11 mouse cellular contexts compared by ENCODE assay signal in the genomic region with DNA sequence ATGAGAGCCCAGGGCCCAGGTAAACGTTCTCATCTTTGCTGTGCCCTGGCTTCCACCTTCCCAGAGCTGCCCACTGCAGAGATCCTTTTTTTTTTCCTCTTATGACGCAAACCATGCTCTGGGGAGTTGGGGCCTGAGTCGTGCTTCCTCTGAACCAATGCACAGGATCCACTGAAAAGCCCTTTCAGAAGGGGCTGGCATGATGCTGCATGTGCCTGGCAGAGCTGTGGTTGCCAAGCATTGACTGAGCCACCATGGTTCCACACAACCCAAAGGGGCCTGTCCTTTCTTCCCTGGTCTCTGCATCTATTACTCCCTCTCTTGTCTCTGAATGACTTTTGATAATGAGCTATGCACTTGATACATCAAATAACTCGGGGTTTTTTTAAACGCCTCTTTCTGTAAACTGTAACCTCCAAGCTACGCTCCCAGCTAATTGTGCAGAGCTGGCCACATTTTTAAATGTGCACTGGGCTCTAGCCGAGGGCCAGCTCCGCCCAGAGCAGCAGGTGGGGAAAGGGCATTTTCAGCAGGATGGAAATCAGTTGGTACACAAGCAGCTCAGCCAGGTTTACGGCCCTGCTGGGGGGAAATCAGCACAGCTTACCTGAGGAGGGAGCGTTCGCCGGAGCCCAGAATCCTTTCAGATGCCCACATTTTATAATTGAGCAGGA.
A peak's percentile ranks its signal among the peaks of the same experiment; 100 is the strongest.
DNase-seq lines count a peak whose midpoint lies in the region; ATAC-seq and TF ChIP-seq lines count a peak whose summit lies in the region.
"Had no signal": no experiment of that assay in that cellular context is flagged by ENCODE, and none has a peak within 500 bp of the region (broad histone marks: within the 10 kb centered on the region; RNA-seq: fewer than 3 reads in every experiment).

No protein-coding gene starts in this region.

- no peak overlapping the region for H3K4me2 ChIP-seq in forebrain, embryonic 16.5 days (ENCODE audit: low read length)
- no peak overlapping the region for H3K4me2 ChIP-seq in midbrain, embryonic 15.5 days

- no peak overlapping the region for H3K4me3 ChIP-seq in layer of hippocampus, adult 2 months
- no peak overlapping the region for H3K4me3 ChIP-seq in forebrain, embryonic 16.5 days (replicated peaks; ENCODE audit: low read length)
- H3K4me3 ChIP-seq in midbrain, embryonic 15.5 days, result no peak overlapping the region

- WGBS in forebrain, embryonic 16.5 days, result 20% methylated on average over 12 of the region's 12 CpGs
- WGBS in midbrain, embryonic 15.5 days, result 34% methylated on average over 12 of the region's 12 CpGs

- H3K9ac ChIP-seq in forebrain, embryonic 16.5 days (replicated peaks; ENCODE audit: low read depth, low read length), result no peak overlapping the region
- no peak overlapping the region for H3K9ac ChIP-seq in midbrain, embryonic 15.5 days

- peak in 1 of 2 experiments; percentile 47 for DNase-seq in layer of hippocampus, adult 2 months (ENCODE audit: low spot score in 2 of 2)
- DNase-seq in layer of hippocampus, adult 11-12 months (ENCODE audit: low spot score), result no peak
- DNase-seq in cerebellum, adult 9-10 months, result peak; percentile 83
- no peak for DNase-seq in embryo, embryonic 11 days
- DNase-seq in kidney, postnatal 36 days, result no peak
- DNase-seq in heart, postnatal 36 days, result no peak
- DNase-seq: gastrocnemius, postnatal 36 days; spleen, adult 18-20 months; thymus, postnatal 25 days had no signal

- H3K4me1 ChIP-seq in forebrain, embryonic 16.5 days (replicated peaks; ENCODE audit: control insufficient read depth, insufficient read depth, low read length), result peaks cover 82% of the 10 kb centered on the region
- H3K4me1 ChIP-seq in midbrain, embryonic 15.5 days, result peaks cover 76% of the 10 kb centered on the region

- no peaks in the 10 kb centered on the region for H3K9me3 ChIP-seq in forebrain, embryonic 16.5 days (ENCODE audit: control insufficient read depth, low read length)
- no peaks in the 10 kb centered on the region for H3K9me3 ChIP-seq in midbrain, embryonic 15.5 days

- no peaks in the 10 kb centered on the region for H3K36me3 ChIP-seq in forebrain, embryonic 16.5 days (ENCODE audit: control insufficient read depth, insufficient read depth)
- no peaks in the 10 kb centered on the region for H3K36me3 ChIP-seq in midbrain, embryonic 15.5 days (replicated peaks)

- H3K27me3 ChIP-seq in forebrain, embryonic 16.5 days (replicated peaks; ENCODE audit: control insufficient read depth, insufficient read depth, low read length), result no peaks in the 10 kb centered on the region
- H3K27me3 ChIP-seq in midbrain, embryonic 15.5 days (replicated peaks), result no peaks in the 10 kb centered on the region

- peak; percentile 47 for ATAC-seq in forebrain, embryonic 16.5 days
- ATAC-seq in midbrain, embryonic 15.5 days (replicated peaks), result no peak

- TF ChIP-seq CTCF in layer of hippocampus, adult 2 months (conservative IDR thresholded peaks at IDR 0.05), result no peak

- peak overlapping the region; percentile 86 for H3K27ac ChIP-seq in layer of hippocampus, adult 2 months
- H3K27ac ChIP-seq in forebrain, embryonic 16.5 days (ENCODE audit: low read length), result peak overlapping the region; percentile 86
- H3K27ac ChIP-seq in midbrain, embryonic 15.5 days, result peak overlapping the region; percentile 92

- intact Hi-C loops in heart, postnatal 36 days (cut with DNase I), result no loop called here
